Mouse (Mus musculus): Measurements from ENCODE around the gene Gabrq. TPM values are rescaled to one million over a fixed set of nuclear protein-coding genes. Genes with fewer than 3 reads are reported as not detected.

Gene Gabrq
- not detected for polyA plus RNA-seq (2017; shearing (Covaris generic))

DNA sequence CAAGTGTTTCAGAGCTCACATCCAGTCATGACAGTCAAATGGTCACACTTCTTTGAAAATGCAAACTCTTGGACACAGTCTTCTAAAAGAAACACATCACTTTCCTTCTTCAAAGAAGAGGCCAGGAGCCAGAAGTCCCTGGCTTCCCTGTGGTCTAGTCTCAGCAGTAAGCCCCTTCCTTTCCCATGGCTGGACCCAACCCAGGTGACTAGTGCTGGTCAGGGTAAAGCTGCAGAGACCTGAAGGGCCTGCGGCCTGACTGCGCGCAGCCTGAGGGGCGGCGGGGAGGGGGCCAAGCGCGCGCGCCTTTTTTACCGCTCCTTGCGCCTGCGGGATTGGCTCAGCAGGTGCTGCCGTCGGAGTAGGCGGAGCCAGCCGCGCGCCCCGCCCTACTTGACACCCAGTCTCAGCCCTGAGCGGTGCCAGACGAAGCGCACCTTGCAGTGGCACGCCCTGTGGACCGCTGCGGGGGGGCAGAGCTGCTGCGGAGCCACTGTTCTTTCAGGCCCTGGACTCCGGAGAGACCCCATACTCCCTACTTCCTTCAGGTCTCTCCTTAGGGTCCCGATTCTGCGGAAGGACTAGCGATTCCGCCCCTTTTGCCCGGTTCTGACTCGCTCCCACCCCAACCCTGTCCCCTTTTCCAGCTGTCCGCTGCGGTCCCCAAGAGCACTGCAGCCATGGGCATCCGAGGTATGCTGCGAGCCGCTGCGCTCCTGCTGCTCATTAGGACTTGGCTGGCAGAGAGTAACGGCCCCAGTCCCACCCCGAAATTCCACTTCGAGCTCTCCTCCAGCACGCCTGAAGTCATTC lies at the start of gene Gabrq:
Gabrq (plus strand) TSS at position 403 of the 813 bp plus-strand sequence.

Other genes starting within 250 kb of the Gabrq start
- not detected for gene Gabra3, start 168.3 kb upstream of the Gabrq start, polyA plus RNA-seq (2017; shearing (Covaris generic))
- gene Cetn2, start 93.2 kb downstream of the Gabrq start, polyA plus RNA-seq (2017; shearing (Covaris generic)), result 137 TPM
- gene Nsdhl, start 93.4 kb downstream of the Gabrq start, polyA plus RNA-seq (2017; shearing (Covaris generic)), result 22.0 TPM
- gene Zfp185, start 162.2 kb downstream of the Gabrq start, polyA plus RNA-seq (2017; shearing (Covaris generic)), result not detected
- gene Pnma5, start 211.9 kb downstream of the Gabrq start, polyA plus RNA-seq (2017; shearing (Covaris generic)), result not detected
- not detected for gene Pnma3, start 239.6 kb downstream of the Gabrq start, polyA plus RNA-seq (2017; shearing (Covaris generic))

Data from activated CD4-positive, CD25-positive, alpha-beta regulatory T cell, adult 9 weeks (primary cell).